In genomic region chr13:50964070-50964469, GRCm38 (mm10) we compare ENCODE assay signal across 10 mouse cellular contexts.
DNase-seq lines count a peak whose midpoint lies in the region; TF ChIP-seq lines count a peak whose summit lies in the region.
"Had no signal": no experiment of that assay in that cellular context is flagged by ENCODE, and none has a peak within 500 bp of the region (broad histone marks: within the 10 kb centered on the region; RNA-seq: fewer than 3 reads in every experiment).

No protein-coding gene starts in this region.

- no peaks in the 10 kb centered on the region for H3K9me3 ChIP-seq in heart, embryonic 10.5 days
- H3K9me3 ChIP-seq in midbrain, embryonic 10.5 days (replicated peaks) = no peaks in the 10 kb centered on the region; the same call in 1 of the 2 replicates
- H3K9me3 ChIP-seq: liver, embryonic 13.5 days had no signal

- H3K4me3 ChIP-seq in heart, adult 2 months = no peak overlapping the region
- H3K4me3 ChIP-seq in heart, embryonic 10.5 days = no peak overlapping the region
- no peak overlapping the region for H3K4me3 ChIP-seq in thymus, adult 2 months (ENCODE audit: control insufficient read depth, insufficient read depth, low read length)
- no peak overlapping the region for H3K4me3 ChIP-seq in midbrain, embryonic 10.5 days
- H3K4me3 ChIP-seq: liver, embryonic 13.5 days had no signal

- H3K4me1 ChIP-seq in heart, adult 2 months (ENCODE audit: control insufficient read depth, insufficient read depth, low read length) = no peaks in the 10 kb centered on the region
- no peaks in the 10 kb centered on the region for H3K4me1 ChIP-seq in heart, embryonic 10.5 days
- no peaks in the 10 kb centered on the region for H3K4me1 ChIP-seq in thymus, adult 2 months (replicated peaks; ENCODE audit: control insufficient read depth, insufficient read depth, low read length)
- H3K4me1 ChIP-seq in midbrain, embryonic 10.5 days = no peaks in the 10 kb centered on the region
- H3K4me1 ChIP-seq: liver, embryonic 13.5 days had no signal

- no peaks in the 10 kb centered on the region; the same call in 1 of the 2 replicates for H3K27me3 ChIP-seq in heart, adult 2 months (ENCODE audit: control insufficient read depth, insufficient read depth, low read length)
- H3K27me3 ChIP-seq in heart, embryonic 10.5 days (ENCODE audit: insufficient read depth, poor library complexity, severe bottlenecking) = no peaks in the 10 kb centered on the region
- H3K27me3 ChIP-seq in thymus, adult 2 months (ENCODE audit: control insufficient read depth, insufficient read depth, low read length) = no peaks in the 10 kb centered on the region
- H3K27me3 ChIP-seq in midbrain, embryonic 10.5 days (ENCODE audit: low read depth, poor library complexity, severe bottlenecking) = no peaks in the 10 kb centered on the region
- H3K27me3 ChIP-seq: liver, embryonic 13.5 days had no signal

- no peaks in the 10 kb centered on the region for H3K79me2 ChIP-seq in heart, adult 2 months (replicated peaks; ENCODE audit: control insufficient read depth, insufficient read depth, low read length)

- TF ChIP-seq EP300 in heart, adult 2 months (IDR thresholded peaks at IDR 0.05; ENCODE audit: insufficient read depth, low read depth, low read length) = no peak

- peak; percentile 83 for TF ChIP-seq CTCF in heart, adult 2 months (IDR thresholded peaks at IDR 0.05)
- TF ChIP-seq CTCF in thymus, adult 2 months (IDR thresholded peaks at IDR 0.05; ENCODE audit: borderline replicate concordance, control insufficient read depth, extremely low read depth, insufficient read depth, low read length, poor library complexity) = peak; percentile 73; the same call in 1 of the 2 replicates

- H3K27ac ChIP-seq in heart, adult 2 months = no peak overlapping the region
- H3K27ac ChIP-seq in heart, embryonic 10.5 days = no peak overlapping the region
- no peak overlapping the region for H3K27ac ChIP-seq in thymus, adult 2 months (ENCODE audit: control insufficient read depth, insufficient read depth, low read length)
- no peak overlapping the region for H3K27ac ChIP-seq in midbrain, embryonic 10.5 days (replicated peaks)
- H3K27ac ChIP-seq: liver, embryonic 13.5 days had no signal

- DNase-seq in heart, adult 2 months = peak in 1 of 2 experiments; percentile 24
- no peak for DNase-seq in heart, embryonic 10.5 days (ENCODE audit: low spot score)
- DNase-seq in thymus, adult 2 months = no peak
- no peak for DNase-seq in thymus, adult 18-20 months
- peak; percentile 27 for DNase-seq in kidney, postnatal 14 days
- DNase-seq in thymus, postnatal 4 days = peak; percentile 38
- DNase-seq in left cerebral cortex, adult 9 months (ENCODE audit: low spot score in 2 of 2) = no peak
- no peak for DNase-seq in midbrain, embryonic 10.5 days (ENCODE audit: low spot score)
- DNase-seq: gastrocnemius, postnatal 10 days; liver, embryonic 13.5 days had no signal

- intact Hi-C loops in heart, adult 2 months (cut with DNase I) = no loop called here

- no peak overlapping the region for H3K9ac ChIP-seq in heart, adult 2 months (ENCODE audit: low read depth, low read length)
- H3K9ac ChIP-seq: liver, embryonic 13.5 days had no signal

- H3K36me3 ChIP-seq in heart, adult 2 months (ENCODE audit: control insufficient read depth, insufficient read depth, low read length) = no peaks in the 10 kb centered on the region
- no peaks in the 10 kb centered on the region for H3K36me3 ChIP-seq in heart, embryonic 10.5 days
- H3K36me3 ChIP-seq in thymus, adult 2 months (ENCODE audit: control insufficient read depth, insufficient read depth, low read length) = no peaks in the 10 kb centered on the region
- H3K36me3 ChIP-seq in midbrain, embryonic 10.5 days = no peaks in the 10 kb centered on the region
- H3K36me3 ChIP-seq: liver, embryonic 13.5 days had no signal

- WGBS in heart, adult 2 months = 71% methylated on average over 9 of the region's 9 CpGs
- 64% methylated on average over 9 of the region's 9 CpGs for WGBS in heart, embryonic 10.5 days
- WGBS in thymus, adult 2 months = 79% methylated on average over 9 of the region's 9 CpGs
- WGBS in midbrain, embryonic 10.5 days = 78% methylated on average over 9 of the region's 9 CpGs

- no peak for TF ChIP-seq POLR2A in heart, adult 2 months (IDR thresholded peaks at IDR 0.05; ENCODE audit: insufficient read depth, low read depth, low read length)
- TF ChIP-seq POLR2A in thymus, adult 2 months (IDR thresholded peaks at IDR 0.05; ENCODE audit: control insufficient read depth, extremely low read depth, insufficient read depth, low read length, poor library complexity) = no peak

Comparison
In these comparisons a context has a peak if more than half of its experiments do, and no peak if none do; other contexts are left out.
1. DNase-seq: peak in kidney, postnatal 14 days (single experiment) and thymus, postnatal 4 days (single experiment); none in heart, embryonic 10.5 days (single experiment), thymus, adult 2 months (single experiment), thymus, adult 18-20 months (0 of 2), left cerebral cortex, adult 9 months (0 of 2) and midbrain, embryonic 10.5 days (single experiment).